Mouse (Mus musculus) cerebellum, adult 2 months (tissue): ENCODE data around the gene Cmas.

Source experiments
- CTCF ChIP-seq: fragments of 200-500 bp; IDR thresholded peaks from 2 replicates; pipeline ENCODE4 v1.5.1; 2011; ENCODE audit warnings: low read depth, mild to moderate bottlenecking, control low read depth, low read length, moderate library complexity, borderline replicate concordance; ENCODE audit not compliant: insufficient read depth
- POLR2A ChIP-seq: fragments of 200-500 bp; IDR thresholded peaks from 2 replicates; pipeline ENCODE4 v1.6.1; 2011; ENCODE audit warnings: low read length, control low read depth, borderline replicate concordance; ENCODE audit not compliant: insufficient read depth

DNA sequence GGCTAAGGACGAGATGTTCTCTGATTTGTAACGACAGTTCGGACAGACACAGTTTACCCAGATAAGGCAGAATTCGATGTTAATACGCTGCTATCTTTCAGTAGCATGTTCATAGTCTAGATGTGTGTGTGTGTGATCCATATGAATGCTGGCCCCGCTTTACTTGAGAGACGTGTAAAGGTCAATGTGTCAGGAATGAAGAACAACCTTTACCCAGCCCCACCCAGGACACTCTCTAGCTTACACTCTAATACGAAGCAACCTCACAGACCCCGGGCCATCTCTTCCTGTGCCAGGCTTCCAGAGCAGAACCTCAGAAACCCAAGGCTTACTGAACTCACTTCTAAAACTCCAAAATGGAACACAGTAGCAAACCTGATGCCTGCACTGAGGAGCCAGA, 42.4 kb downstream of the Cmas start:
- TF ChIP-seq CTCF (no peak), POLR2A (no peak)
